Mouse (Mus musculus): ENCODE data around the gene 4930512M02Rik. TPM values are rescaled to one million over a fixed set of nuclear protein-coding genes. Genes with fewer than 3 reads are reported as not detected.

Gene 4930512M02Rik
- polyA plus RNA-seq, 1 experiment from 2014 or later: not detected

GRCm38 (mm10) chr11:11657634-11658033, 30.0 kb upstream of the 4930512M02Rik start:
- H3K36me3 ChIP-seq (ENCODE audit: control insufficient read depth, insufficient read depth): no peaks in the 10 kb centered on the region
- peak overlapping the region; percentile 14; the same call in 1 of the 2 replicates for H3K27ac ChIP-seq (ENCODE audit: low read length)
- WGBS: 76% methylated on average over 4 of the region's 4 CpGs
- no peaks in the 10 kb centered on the region for H3K4me1 ChIP-seq (ENCODE audit: control insufficient read depth, insufficient read depth, low read length)
- H3K9me3 ChIP-seq (replicated peaks; ENCODE audit: control insufficient read depth, low read length): no peaks in the 10 kb centered on the region
- no peak overlapping the region for H3K4me2 ChIP-seq (ENCODE audit: low read depth, low read length)
- no peak overlapping the region for H3K9ac ChIP-seq (ENCODE audit: low read length)
- H3K4me3 ChIP-seq (ENCODE audit: low read length): no peak overlapping the region
- no peaks in the 10 kb centered on the region for H3K27me3 ChIP-seq (ENCODE audit: control insufficient read depth, insufficient read depth, low read length)
- ATAC-seq (replicated peaks; ENCODE audit: extremely low read depth, insufficient read depth, low FRiP score): no peak; the same call in 1 of the 2 replicates

GRCm38 (mm10) chr11:11656995-11657530, 29.4 kb upstream of the 4930512M02Rik start:
- no peaks in the 10 kb centered on the region for H3K27me3 ChIP-seq (ENCODE audit: control insufficient read depth, insufficient read depth, low read length)
- ATAC-seq (replicated peaks; ENCODE audit: extremely low read depth, insufficient read depth, low FRiP score): peak; percentile 57
- H3K36me3 ChIP-seq (ENCODE audit: control insufficient read depth, insufficient read depth): no peaks in the 10 kb centered on the region
- H3K4me2 ChIP-seq (ENCODE audit: low read depth, low read length): no peak overlapping the region
- no peak overlapping the region for H3K9ac ChIP-seq (ENCODE audit: low read length)
- no peak overlapping the region; the same call in 1 of the 2 replicates for H3K27ac ChIP-seq (ENCODE audit: low read length)
- WGBS: 48% methylated on average over 5 of the region's 5 CpGs
- no peak overlapping the region for H3K4me3 ChIP-seq (ENCODE audit: low read length)
- no peaks in the 10 kb centered on the region for H3K9me3 ChIP-seq (replicated peaks; ENCODE audit: control insufficient read depth, low read length)
- H3K4me1 ChIP-seq (ENCODE audit: control insufficient read depth, insufficient read depth, low read length): no peaks in the 10 kb centered on the region

GRCm38 (mm10) chr11:11656388-11656787, 28.8 kb upstream of the 4930512M02Rik start:
- no peaks in the 10 kb centered on the region for H3K27me3 ChIP-seq (ENCODE audit: control insufficient read depth, insufficient read depth, low read length)
- WGBS: 62% methylated on average over 3 of the region's 3 CpGs
- H3K4me1 ChIP-seq (ENCODE audit: control insufficient read depth, insufficient read depth, low read length): no peaks in the 10 kb centered on the region
- H3K36me3 ChIP-seq (ENCODE audit: control insufficient read depth, insufficient read depth): no peaks in the 10 kb centered on the region
- no peak overlapping the region for H3K9ac ChIP-seq (ENCODE audit: low read length)
- H3K27ac ChIP-seq (ENCODE audit: low read length): no peak overlapping the region; the same call in 1 of the 2 replicates
- no peak overlapping the region for H3K4me3 ChIP-seq (ENCODE audit: low read length)
- no peaks in the 10 kb centered on the region for H3K9me3 ChIP-seq (replicated peaks; ENCODE audit: control insufficient read depth, low read length)
- no peak for ATAC-seq (replicated peaks; ENCODE audit: extremely low read depth, insufficient read depth, low FRiP score)
- H3K4me2 ChIP-seq (ENCODE audit: low read depth, low read length): no peak overlapping the region

GRCm38 (mm10) chr11:11644303-11644702, 16.7 kb upstream of the 4930512M02Rik start:
- Histone ChIP-seq H3K9ac (ENCODE audit: low read length) (no peak overlapping the region), H3K9me3 (replicated peaks; ENCODE audit: control insufficient read depth, low read length) (no peaks in the 10 kb centered on the region), H3K36me3 (ENCODE audit: control insufficient read depth, insufficient read depth) (no peaks in the 10 kb centered on the region), H3K4me3 (ENCODE audit: low read length) (no peak overlapping the region), H3K27ac (ENCODE audit: low read length) (no peak overlapping the region), H3K4me1 (ENCODE audit: control insufficient read depth, insufficient read depth, low read length) (no peaks in the 10 kb centered on the region), H3K27me3 (ENCODE audit: control insufficient read depth, insufficient read depth, low read length) (no peaks in the 10 kb centered on the region), H3K4me2 (ENCODE audit: low read depth, low read length) (no peak overlapping the region)
- ATAC-seq (replicated peaks; ENCODE audit: extremely low read depth, insufficient read depth, low FRiP score): no peak

GRCm38 (mm10) chr11:11624073-11624705, 3.4 kb downstream of the 4930512M02Rik start:
- ATAC-seq (replicated peaks; ENCODE audit: extremely low read depth, insufficient read depth, low FRiP score): no peak
- 30% methylated on average over 4 of the region's 4 CpGs for WGBS
- no peaks in the 10 kb centered on the region for H3K36me3 ChIP-seq (ENCODE audit: control insufficient read depth, insufficient read depth)
- no peaks in the 10 kb centered on the region for H3K9me3 ChIP-seq (replicated peaks; ENCODE audit: control insufficient read depth, low read length)
- no peak overlapping the region for H3K9ac ChIP-seq (ENCODE audit: low read length)
- H3K4me3 ChIP-seq (ENCODE audit: low read length): no peak overlapping the region
- no peaks in the 10 kb centered on the region for H3K4me1 ChIP-seq (ENCODE audit: control insufficient read depth, insufficient read depth, low read length)
- no peak overlapping the region for H3K4me2 ChIP-seq (ENCODE audit: low read depth, low read length)
- H3K27me3 ChIP-seq (ENCODE audit: control insufficient read depth, insufficient read depth, low read length): no peaks in the 10 kb centered on the region
- no peak overlapping the region for H3K27ac ChIP-seq (ENCODE audit: low read length)

- no peak overlapping the region for H3K27ac ChIP-seq (ENCODE audit: low read length)
- ATAC-seq (replicated peaks; ENCODE audit: extremely low read depth, insufficient read depth, low FRiP score): no peak
- no peaks in the 10 kb centered on the region for H3K4me1 ChIP-seq (ENCODE audit: control insufficient read depth, insufficient read depth, low read length)
- H3K4me3 ChIP-seq (ENCODE audit: low read length): no peak overlapping the region
- H3K27me3 ChIP-seq (ENCODE audit: control insufficient read depth, insufficient read depth, low read length): no peaks in the 10 kb centered on the region
- no peak overlapping the region for H3K4me2 ChIP-seq (ENCODE audit: low read depth, low read length)
- H3K36me3 ChIP-seq (ENCODE audit: control insufficient read depth, insufficient read depth): no peaks in the 10 kb centered on the region
- 74% methylated on average over 2 of the region's 2 CpGs for WGBS
- peaks cover 21% of the 10 kb centered on the region for H3K9me3 ChIP-seq (replicated peaks; ENCODE audit: control insufficient read depth, low read length)
- H3K9ac ChIP-seq (ENCODE audit: low read length): no peak overlapping the region
These were observed 18.4 kb downstream of the 4930512M02Rik start for GRCm38 (mm10) chr11:11609243-11609642.

GRCm38 (mm10) chr11:11587327-11587726, 40.3 kb downstream of the 4930512M02Rik start:
- no peak overlapping the region for H3K4me2 ChIP-seq (ENCODE audit: low read depth, low read length)
- no peaks in the 10 kb centered on the region for H3K9me3 ChIP-seq (replicated peaks; ENCODE audit: control insufficient read depth, low read length)
- H3K27ac ChIP-seq (ENCODE audit: low read length): no peak overlapping the region
- no peaks in the 10 kb centered on the region for H3K27me3 ChIP-seq (ENCODE audit: control insufficient read depth, insufficient read depth, low read length)
- no peak overlapping the region for H3K9ac ChIP-seq (ENCODE audit: low read length)
- no peak overlapping the region for H3K4me3 ChIP-seq (ENCODE audit: low read length)
- 38% methylated on average over 2 of the region's 2 CpGs for WGBS
- no peaks in the 10 kb centered on the region for H3K4me1 ChIP-seq (ENCODE audit: control insufficient read depth, insufficient read depth, low read length)
- H3K36me3 ChIP-seq (ENCODE audit: control insufficient read depth, insufficient read depth): no peaks in the 10 kb centered on the region
- no peak for ATAC-seq (replicated peaks; ENCODE audit: extremely low read depth, insufficient read depth, low FRiP score)

- no peaks in the 10 kb centered on the region for H3K4me1 ChIP-seq (ENCODE audit: control insufficient read depth, insufficient read depth, low read length)
- H3K9me3 ChIP-seq (replicated peaks; ENCODE audit: control insufficient read depth, low read length): no peaks in the 10 kb centered on the region
- no peak overlapping the region for H3K4me2 ChIP-seq (ENCODE audit: low read depth, low read length)
- no peak for ATAC-seq (replicated peaks; ENCODE audit: extremely low read depth, insufficient read depth, low FRiP score)
- no peaks in the 10 kb centered on the region for H3K36me3 ChIP-seq (ENCODE audit: control insufficient read depth, insufficient read depth)
- no peak overlapping the region for H3K9ac ChIP-seq (ENCODE audit: low read length)
- WGBS: 97% methylated on average over 1 of the region's 1 CpGs
- H3K27ac ChIP-seq (ENCODE audit: low read length): no peak overlapping the region
- H3K4me3 ChIP-seq (ENCODE audit: low read length): no peak overlapping the region
- no peaks in the 10 kb centered on the region for H3K27me3 ChIP-seq (ENCODE audit: control insufficient read depth, insufficient read depth, low read length)
These were observed 41.2 kb downstream of the 4930512M02Rik start for GRCm38 (mm10) chr11:11586423-11586822.

- Histone ChIP-seq H3K27ac (ENCODE audit: low read length) (no peak overlapping the region), H3K4me1 (ENCODE audit: control insufficient read depth, insufficient read depth, low read length) (no peaks in the 10 kb centered on the region), H3K36me3 (ENCODE audit: control insufficient read depth, insufficient read depth) (no peaks in the 10 kb centered on the region), H3K9me3 (replicated peaks; ENCODE audit: control insufficient read depth, low read length) (no peaks in the 10 kb centered on the region), H3K4me3 (ENCODE audit: low read length) (no peak overlapping the region), H3K4me2 (ENCODE audit: low read depth, low read length) (no peak overlapping the region), H3K9ac (ENCODE audit: low read length) (no peak overlapping the region), H3K27me3 (ENCODE audit: control insufficient read depth, insufficient read depth, low read length) (no peaks in the 10 kb centered on the region)
- peak; percentile 76 for ATAC-seq (replicated peaks; ENCODE audit: extremely low read depth, insufficient read depth, low FRiP score)
- WGBS: 46% methylated on average over 6 of the region's 6 CpGs
These were observed 53.9 kb downstream of the 4930512M02Rik start for GRCm38 (mm10) chr11:11573691-11574090.

Data from heart, embryonic 16.5 days (tissue).